Mouse (Mus musculus): ENCODE measurements around the gene Grik4. TPM values are rescaled to one million over a fixed set of nuclear protein-coding genes. Genes with fewer than 3 reads are reported as not detected.

The Grik4 gene
- polyA plus RNA-seq, 1 experiment from 2014 or later: 1.7 TPM

- Histone ChIP-seq H3K27ac (replicated peaks) (no peak overlapping the region), H3K27me3 (ENCODE audit: low read depth, poor library complexity, severe bottlenecking) (0 out of 2 replicates have a peak, but pooled peaks cover 6% of the 10 kb centered on the region)
Observed at GRCm38 (mm10) chr9:42850063-42850462, 94.2 kb downstream of the Grik4 start.

GRCm38 (mm10) chr9:42848061-42848460 is 96.2 kb downstream of the Grik4 start:
- H3K27me3 ChIP-seq (ENCODE audit: low read depth, poor library complexity, severe bottlenecking): 0 out of 2 replicates have a peak, but pooled peaks cover 6% of the 10 kb centered on the region
- WGBS: 22% methylated on average over 8 of the region's 9 CpGs
- no peaks in the 10 kb centered on the region for H3K9me3 ChIP-seq (replicated peaks)
- no peak overlapping the region for H3K4me3 ChIP-seq
- no peak overlapping the region for H3K27ac ChIP-seq (replicated peaks)
- no peak for DNase-seq (ENCODE audit: low spot score)
- H3K4me1 ChIP-seq: peaks cover 18% of the 10 kb centered on the region
- no peaks in the 10 kb centered on the region for H3K36me3 ChIP-seq

More at GRCm38 (mm10) chr9:42850063-42850462, 94.2 kb downstream of the Grik4 start:
- no peak for DNase-seq (ENCODE audit: low spot score)
- Histone ChIP-seq H3K9me3 (replicated peaks) (no peaks in the 10 kb centered on the region), H3K4me1 (peaks cover 13% of the 10 kb centered on the region), H3K36me3 (no peaks in the 10 kb centered on the region), H3K4me3 (no peak overlapping the region)
- WGBS: 90% methylated on average over 6 of the region's 6 CpGs

DNA sequence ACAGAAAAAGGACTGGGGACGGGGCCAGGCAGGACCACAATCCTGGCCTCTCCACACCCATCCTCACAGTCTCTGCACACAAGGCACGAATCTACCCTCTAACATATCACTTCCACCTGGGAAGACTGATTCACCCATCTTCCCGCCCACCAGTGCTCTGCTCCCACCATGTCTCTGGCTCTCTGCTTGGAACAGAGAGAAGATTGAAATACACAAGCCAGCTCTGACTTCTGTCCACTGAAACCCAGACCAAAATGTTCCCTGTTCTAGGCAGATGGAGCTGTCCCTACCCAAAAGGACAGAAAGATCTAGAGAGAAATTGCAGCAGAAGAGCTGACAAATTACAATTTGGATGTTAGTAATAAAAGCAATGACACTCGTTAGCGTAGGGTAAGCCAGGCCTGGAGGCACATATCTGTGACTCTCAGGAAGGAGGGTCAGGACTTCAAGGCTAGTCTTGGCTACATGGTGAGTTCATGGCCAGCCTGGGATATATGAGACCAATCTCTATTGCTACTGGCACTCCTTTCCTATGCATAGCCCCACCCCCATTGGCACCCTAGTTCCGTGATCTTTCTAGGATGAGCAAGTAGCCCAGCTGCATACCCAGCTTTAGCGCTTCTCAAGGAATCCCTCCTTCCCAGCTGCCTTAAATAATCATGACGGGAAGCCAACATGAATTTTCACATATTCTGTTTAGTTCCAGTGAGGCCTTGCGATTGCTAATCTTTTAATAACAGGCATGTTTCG is 97.4 kb downstream of the Grik4 start:
- no peak overlapping the region for H3K4me3 ChIP-seq
- H3K36me3 ChIP-seq: no peaks in the 10 kb centered on the region
- 85% methylated on average over 10 of the region's 10 CpGs for WGBS
- no peak overlapping the region for H3K27ac ChIP-seq (replicated peaks)
- no peaks in the 10 kb centered on the region for H3K9me3 ChIP-seq (replicated peaks)
- no peak for DNase-seq (ENCODE audit: low spot score)
- 0 out of 2 replicates have a peak, but pooled peaks cover 6% of the 10 kb centered on the region for H3K27me3 ChIP-seq (ENCODE audit: low read depth, poor library complexity, severe bottlenecking)
- peaks cover 18% of the 10 kb centered on the region for H3K4me1 ChIP-seq

DNA sequence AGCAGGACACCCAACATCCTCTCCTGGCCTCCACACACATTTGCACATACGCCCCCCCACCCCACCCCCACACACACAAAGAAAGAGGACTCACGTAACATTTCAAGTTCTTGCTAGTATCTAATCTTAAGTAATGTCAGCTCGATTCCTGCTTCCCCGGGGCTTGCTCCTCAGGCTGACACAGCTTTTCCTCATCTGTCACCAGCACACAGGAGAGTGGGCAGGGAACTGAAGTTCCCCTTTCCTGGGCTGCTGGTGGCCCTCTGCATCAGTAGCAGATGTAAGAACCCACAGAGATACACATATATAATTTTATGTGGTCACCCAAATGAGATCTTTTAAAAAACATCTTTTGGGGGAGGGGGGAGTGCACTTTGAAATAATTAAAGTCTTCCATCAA is 98.2 kb downstream of the Grik4 start:
- no peak for DNase-seq (ENCODE audit: low spot score)
- 0 out of 2 replicates have a peak, but pooled peaks cover 6% of the 10 kb centered on the region for H3K27me3 ChIP-seq (ENCODE audit: low read depth, poor library complexity, severe bottlenecking)
- H3K4me3 ChIP-seq: no peak overlapping the region
- WGBS: 91% methylated on average over 4 of the region's 4 CpGs
- peaks cover 18% of the 10 kb centered on the region for H3K4me1 ChIP-seq
- H3K9me3 ChIP-seq (replicated peaks): no peaks in the 10 kb centered on the region
- no peaks in the 10 kb centered on the region for H3K36me3 ChIP-seq
- H3K27ac ChIP-seq (replicated peaks): no peak overlapping the region

- H3K27me3 ChIP-seq (ENCODE audit: low read depth, poor library complexity, severe bottlenecking): no peaks in the 10 kb centered on the region
- no peaks in the 10 kb centered on the region for H3K9me3 ChIP-seq (replicated peaks)
- no peak overlapping the region for H3K27ac ChIP-seq (replicated peaks)
- H3K36me3 ChIP-seq: no peaks in the 10 kb centered on the region
- WGBS: 89% methylated on average over 5 of the region's 5 CpGs
- no peak overlapping the region for H3K4me3 ChIP-seq
- no peak for DNase-seq (ENCODE audit: low spot score)
- peaks cover 18% of the 10 kb centered on the region for H3K4me1 ChIP-seq
Observed at GRCm38 (mm10) chr9:42844301-42844700, 100.0 kb downstream of the Grik4 start.

GRCm38 (mm10) chr9:42838299-42838698 is 106.0 kb downstream of the Grik4 start:
- no peaks in the 10 kb centered on the region for H3K36me3 ChIP-seq
- no peaks in the 10 kb centered on the region for H3K9me3 ChIP-seq (replicated peaks)
- H3K27ac ChIP-seq (replicated peaks): no peak overlapping the region
- no peak overlapping the region for H3K4me3 ChIP-seq
- WGBS: 84% methylated on average over 5 of the region's 5 CpGs
- DNase-seq (ENCODE audit: low spot score): no peak
- H3K27me3 ChIP-seq (ENCODE audit: low read depth, poor library complexity, severe bottlenecking): no peaks in the 10 kb centered on the region
- peaks cover 2% of the 10 kb centered on the region for H3K4me1 ChIP-seq

GRCm38 (mm10) chr9:42837498-42837897 is 106.8 kb downstream of the Grik4 start:
- Histone ChIP-seq H3K27ac (replicated peaks) (no peak overlapping the region), H3K27me3 (ENCODE audit: low read depth, poor library complexity, severe bottlenecking) (no peaks in the 10 kb centered on the region), H3K4me1 (no peaks in the 10 kb centered on the region), H3K4me3 (no peak overlapping the region), H3K9me3 (replicated peaks) (no peaks in the 10 kb centered on the region), H3K36me3 (no peaks in the 10 kb centered on the region)
- DNase-seq (ENCODE audit: low spot score): no peak
- WGBS: 80% methylated on average over 6 of the region's 6 CpGs

DNA sequence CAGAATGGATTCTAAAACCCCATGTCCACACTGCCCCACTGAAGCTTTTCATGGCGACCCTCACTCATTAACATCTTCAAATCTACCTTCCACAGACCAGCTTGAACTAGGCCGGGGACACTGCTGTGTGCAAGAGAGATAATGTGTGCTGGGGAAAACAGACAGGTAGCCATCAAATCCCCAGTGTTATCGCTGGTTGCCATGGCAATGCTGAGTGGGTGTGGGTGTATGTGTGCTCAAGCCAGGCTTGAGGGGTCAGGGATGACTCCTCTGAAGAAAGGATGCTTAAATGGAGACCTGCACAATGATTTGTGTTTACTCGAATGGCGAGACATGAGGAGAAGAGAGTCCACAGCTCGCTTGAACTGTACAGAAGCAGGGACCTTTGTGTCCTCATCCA is 112.7 kb downstream of the Grik4 start:
- 78% methylated on average over 6 of the region's 6 CpGs for WGBS
- H3K4me3 ChIP-seq: no peak overlapping the region
- no peaks in the 10 kb centered on the region for H3K27me3 ChIP-seq (ENCODE audit: low read depth, poor library complexity, severe bottlenecking)
- no peak overlapping the region for H3K27ac ChIP-seq (replicated peaks)
- H3K4me1 ChIP-seq: peaks cover 4% of the 10 kb centered on the region; the same call in 1 of the 2 replicates
- no peak for DNase-seq (ENCODE audit: low spot score)
- H3K36me3 ChIP-seq: no peaks in the 10 kb centered on the region
- no peaks in the 10 kb centered on the region for H3K9me3 ChIP-seq (replicated peaks)

- no peak overlapping the region for H3K4me3 ChIP-seq
- DNase-seq (ENCODE audit: low spot score): no peak
- no peaks in the 10 kb centered on the region for H3K27me3 ChIP-seq (ENCODE audit: low read depth, poor library complexity, severe bottlenecking)
- H3K36me3 ChIP-seq: no peaks in the 10 kb centered on the region
- no peaks in the 10 kb centered on the region for H3K9me3 ChIP-seq (replicated peaks)
- H3K4me1 ChIP-seq: no peaks in the 10 kb centered on the region
- WGBS: 53% methylated on average over 3 of the region's 3 CpGs
- no peak overlapping the region for H3K27ac ChIP-seq (replicated peaks)
Observed at GRCm38 (mm10) chr9:42819247-42819646, 125.0 kb downstream of the Grik4 start.

- 74% methylated on average over 1 of the region's 1 CpGs for WGBS
Observed at GRCm38 (mm10) chr9:42816815-42817214, 127.5 kb downstream of the Grik4 start.

DNA sequence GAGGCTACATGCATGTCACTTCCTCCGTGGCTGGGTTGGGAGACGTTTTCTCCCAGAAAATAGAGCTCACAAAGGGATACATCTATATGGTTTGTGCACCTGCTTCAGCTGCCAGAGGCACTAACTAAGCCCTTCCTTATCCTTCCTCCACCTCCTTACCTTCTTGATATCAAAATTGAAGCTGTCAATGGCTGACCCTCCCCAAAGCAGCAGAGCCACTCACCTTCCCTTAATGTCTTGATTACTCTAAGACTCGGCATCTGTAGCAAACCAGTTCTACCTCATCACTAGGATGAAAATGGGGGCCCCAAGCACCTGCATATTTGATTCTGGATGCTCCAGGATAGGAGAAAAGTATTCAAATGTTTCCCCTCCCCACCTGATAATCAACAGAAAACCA is 135.1 kb downstream of the Grik4 start:
- Histone ChIP-seq H3K27me3 (ENCODE audit: low read depth, poor library complexity, severe bottlenecking) (no peaks in the 10 kb centered on the region), H3K27ac (replicated peaks) (no peak overlapping the region), H3K9me3 (replicated peaks) (no peaks in the 10 kb centered on the region; the same call in 1 of the 2 replicates), H3K4me1 (no peaks in the 10 kb centered on the region), H3K36me3 (no peaks in the 10 kb centered on the region), H3K4me3 (no peak overlapping the region)
- no peak for DNase-seq (ENCODE audit: low spot score)
- WGBS: 91% methylated on average over 3 of the region's 3 CpGs

More at GRCm38 (mm10) chr9:42816815-42817214, 127.5 kb downstream of the Grik4 start:
- Histone ChIP-seq H3K27ac (replicated peaks) (no peak overlapping the region), H3K4me1 (no peaks in the 10 kb centered on the region), H3K4me3 (no peak overlapping the region), H3K9me3 (replicated peaks) (no peaks in the 10 kb centered on the region; the same call in 1 of the 2 replicates), H3K27me3 (ENCODE audit: low read depth, poor library complexity, severe bottlenecking) (no peaks in the 10 kb centered on the region), H3K36me3 (no peaks in the 10 kb centered on the region)
- DNase-seq (ENCODE audit: low spot score): no peak

GRCm38 (mm10) chr9:42808394-42808793 is 135.9 kb downstream of the Grik4 start:
- 73% methylated on average over 9 of the region's 9 CpGs for WGBS
- Histone ChIP-seq H3K4me3 (no peak overlapping the region), H3K4me1 (no peaks in the 10 kb centered on the region), H3K27ac (replicated peaks) (no peak overlapping the region), H3K36me3 (no peaks in the 10 kb centered on the region), H3K9me3 (replicated peaks) (no peaks in the 10 kb centered on the region; the same call in 1 of the 2 replicates), H3K27me3 (ENCODE audit: low read depth, poor library complexity, severe bottlenecking) (no peaks in the 10 kb centered on the region)
- DNase-seq (ENCODE audit: low spot score): no peak

GRCm38 (mm10) chr9:42803061-42803491 is 141.2 kb downstream of the Grik4 start:
- no peaks in the 10 kb centered on the region for H3K27me3 ChIP-seq (ENCODE audit: low read depth, poor library complexity, severe bottlenecking)
- H3K27ac ChIP-seq (replicated peaks): no peak overlapping the region
- no peaks in the 10 kb centered on the region for H3K36me3 ChIP-seq
- no peaks in the 10 kb centered on the region for H3K9me3 ChIP-seq (replicated peaks)
- 85% methylated on average over 3 of the region's 3 CpGs for WGBS
- no peak for DNase-seq (ENCODE audit: low spot score)
- no peak overlapping the region for H3K4me3 ChIP-seq
- H3K4me1 ChIP-seq: no peaks in the 10 kb centered on the region; the same call in 1 of the 2 replicates
